Mouse (Mus musculus) kidney, postnatal 0 days (tissue): ENCODE measurements at regions not wholly inside any gene's neighbourhood (a gene's known extent, or its start where the extent isn't known, plus 50 kb on each side); places are given as distances from the start of the nearest gene placed in this dataset.

Experiments
- ATAC-seq: fragments of 200-750 bp; cut with Nextera tagmentation; replicated peaks from 2 replicates; pipeline ENCODE4 v1.8.0; 2017; ENCODE audit warnings: low read depth, moderate number of reproducible peaks, moderate TSS enrichment, moderate library complexity; ENCODE audit not compliant: low FRiP score
- DNase-seq: peaks from one replicate; pipeline ENCODE4 v3.0.0-alpha.2; 2016; ENCODE audit warnings: low spot score
- H3K27ac ChIP-seq: fragments of 300-500 bp; sonication (generic); 2 replicates; pipeline ENCODE4 v1.5.1; 2014; ENCODE audit warnings: mild to moderate bottlenecking
- H3K27me3 ChIP-seq: fragments of 300-500 bp; sonication (generic); 2 replicates; pipeline ENCODE4 v1.6.1; 2014; ENCODE audit warnings: low read length, mixed read lengths; ENCODE audit not compliant: insufficient read depth
- H3K36me3 ChIP-seq: fragments of 300-500 bp; sonication (generic); 2 replicates; pipeline ENCODE4 v1.6.1; 2014; ENCODE audit warnings: low read length, mixed read lengths; ENCODE audit not compliant: insufficient read depth
- H3K4me1 ChIP-seq: fragments of 300-500 bp; sonication (generic); replicated peaks from 2 replicates; pipeline ENCODE4 v1.6.1; 2014; ENCODE audit warnings: antibody characterized with exemption, low read length, mixed read lengths; ENCODE audit not compliant: insufficient read depth
- H3K4me2 ChIP-seq: fragments of 300-500 bp; sonication (generic); 2 replicates; pipeline ENCODE4 v1.6.1; 2014; ENCODE audit warnings: mild to moderate bottlenecking, low read length, moderate library complexity, mixed read lengths
- H3K4me3 ChIP-seq: fragments of 300-500 bp; sonication (generic); replicated peaks from 2 replicates; pipeline ENCODE4 v1.5.1; 2014; ENCODE audit warnings: low read depth, low read length
- H3K9ac ChIP-seq: fragments of 300-500 bp; sonication (generic); 2 replicates; pipeline ENCODE4 v1.6.1; 2014; ENCODE audit warnings: low read depth, low read length
- H3K9me3 ChIP-seq: fragments of 300-500 bp; sonication (generic); replicated peaks from 2 replicates; pipeline ENCODE4 v1.6.1; 2016; ENCODE audit warnings: low read length, inconsistent platforms, mixed read lengths
- CTCF ChIP-seq: IDR thresholded peaks from 2 replicates; pipeline ENCODE4 v1.5.1; 2016; ENCODE audit warnings: antibody characterized with exemption, low read depth, mild to moderate bottlenecking, moderate library complexity
- WGBS: fragments of 180-500 bp; shearing (Covaris S2); extraction: QIAGEN DNeasy Blood & Tissue Kit; methylation state at CpG from one replicate; pipeline ENCODE4 v1.1.7; 2014; 5-methylcytosine and 5-hydroxymethylcytosine counted together

- Histone ChIP-seq H3K27ac (0 out of 2 replicates have a peak overlapping the region, but pooled peaks have one; percentile 0), H3K4me1 (peaks cover 10% of the 10 kb centered on the region; the same call in 1 of the 2 replicates), H3K9ac (no peak overlapping the region), H3K9me3 (no peaks in the 10 kb centered on the region), H3K4me2 (no peak overlapping the region), H3K27me3 (no peaks in the 10 kb centered on the region), H3K4me3 (no peak overlapping the region), H3K36me3 (no peaks in the 10 kb centered on the region)
- DNase-seq (peak; percentile 89), ATAC-seq (no peak)
- no peak for TF ChIP-seq CTCF
- WGBS, result 14% methylated on average over 20 of the region's 20 CpGs
Measured at GRCm38 (mm10) chr6:100155676-100156075, 131.6 kb downstream of the Rybp start.

- 100% methylated on average over 1 of the region's 1 CpGs for WGBS
- no peaks in the 10 kb centered on the region for H3K36me3 ChIP-seq
- no peak for DNase-seq
Measured at GRCm38 (mm10) chr6:100151447-100151846, 135.8 kb downstream of the Rybp start.

GRCm38 (mm10) chr6:100150703-100151208 lies 136.5 kb downstream of the Rybp start:
- no peak overlapping the region for H3K4me3 ChIP-seq
- H3K4me2 ChIP-seq, result no peak overlapping the region
- no peak overlapping the region for H3K9ac ChIP-seq
- WGBS, result 57% methylated on average over 6 of the region's 6 CpGs
- no peak overlapping the region for H3K27ac ChIP-seq
- peak; percentile 36; the same call in 1 of the 2 replicates for TF ChIP-seq CTCF
- ATAC-seq (no peak), DNase-seq (no peak)
- H3K9me3 ChIP-seq, result no peaks in the 10 kb centered on the region
- H3K36me3 ChIP-seq, result no peaks in the 10 kb centered on the region
- no peaks in the 10 kb centered on the region; the same call in 1 of the 2 replicates for H3K27me3 ChIP-seq
- 0 out of 2 replicates have a peak, but pooled peaks cover 4% of the 10 kb centered on the region for H3K4me1 ChIP-seq

More at GRCm38 (mm10) chr6:100151447-100151846, 135.8 kb downstream of the Rybp start:
- Histone ChIP-seq H3K4me2 (no peak overlapping the region), H3K27ac (no peak overlapping the region), H3K9ac (no peak overlapping the region), H3K9me3 (no peaks in the 10 kb centered on the region), H3K27me3 (no peaks in the 10 kb centered on the region; the same call in 1 of the 2 replicates), H3K4me1 (0 out of 2 replicates have a peak, but pooled peaks cover 10% of the 10 kb centered on the region), H3K4me3 (no peak overlapping the region)
- ATAC-seq, result no peak
- TF ChIP-seq CTCF, result no peak

GRCm38 (mm10) chr6:100149458-100149852 lies 137.8 kb downstream of the Rybp start:
- Histone ChIP-seq H3K9me3 (no peaks in the 10 kb centered on the region), H3K27ac (no peak overlapping the region), H3K4me2 (no peak overlapping the region), H3K4me3 (no peak overlapping the region), H3K36me3 (no peaks in the 10 kb centered on the region), H3K27me3 (no peaks in the 10 kb centered on the region; the same call in 1 of the 2 replicates), H3K9ac (no peak overlapping the region), H3K4me1 (peaks cover 1% of the 10 kb centered on the region; the same call in 1 of the 2 replicates)
- no peak for ATAC-seq
- TF ChIP-seq CTCF, result no peak
- WGBS, result 76% methylated on average over 5 of the region's 5 CpGs
- no peak for DNase-seq

- no peak for TF ChIP-seq CTCF
- DNase-seq, result no peak
- H3K4me3 ChIP-seq, result no peak overlapping the region
- H3K4me2 ChIP-seq, result no peak overlapping the region
- no peaks in the 10 kb centered on the region for H3K9me3 ChIP-seq
- WGBS, result 68% methylated on average over 4 of the region's 4 CpGs
- peaks cover 7% of the 10 kb centered on the region for H3K4me1 ChIP-seq
- no peaks in the 10 kb centered on the region for H3K36me3 ChIP-seq
- H3K27ac ChIP-seq, result no peak overlapping the region
- H3K27me3 ChIP-seq, result no peaks in the 10 kb centered on the region; the same call in 1 of the 2 replicates
- no peak overlapping the region for H3K9ac ChIP-seq
- ATAC-seq, result no peak
Measured at GRCm38 (mm10) chr6:100148751-100149457, 138.4 kb downstream of the Rybp start.

- 44% methylated on average over 5 of the region's 5 CpGs for WGBS
- no peaks in the 10 kb centered on the region for H3K36me3 ChIP-seq
- H3K4me2 ChIP-seq, result no peak overlapping the region
- no peak for DNase-seq
- no peak overlapping the region for H3K4me3 ChIP-seq
- no peaks in the 10 kb centered on the region; the same call in 1 of the 2 replicates for H3K27me3 ChIP-seq
- peaks cover 14% of the 10 kb centered on the region for H3K4me1 ChIP-seq
- no peak for ATAC-seq
- H3K9me3 ChIP-seq, result no peaks in the 10 kb centered on the region
- no peak overlapping the region for H3K9ac ChIP-seq
- no peak overlapping the region for H3K27ac ChIP-seq
- no peak for TF ChIP-seq CTCF
Measured at GRCm38 (mm10) chr6:100146360-100146935, 140.8 kb downstream of the Rybp start.
